Mouse (Mus musculus) midbrain, embryonic 13.5 days (tissue): ENCODE results near the gene Hrh3. TPM values are rescaled to one million over a fixed set of nuclear protein-coding genes. Genes with fewer than 3 reads are reported as not detected.
A peak's percentile ranks its signal among the peaks of the same experiment; 100 is the strongest.

Experiments
- ATAC-seq: fragments of 200-750 bp; cut with Nextera tagmentation; 2 replicates; pipeline ENCODE4 v1.8.0; 2017; ENCODE audit warnings: mild to moderate bottlenecking, moderate TSS enrichment, moderate library complexity
- H3K27ac ChIP-seq: fragments of 300-500 bp; sonication (generic); 2 replicates; pipeline ENCODE4 v1.5.1; 2015; ENCODE audit warnings: inconsistent platforms, mild to moderate bottlenecking, moderate library complexity
- H3K27me3 ChIP-seq: fragments of 300-500 bp; sonication (generic); 2 replicates; pipeline ENCODE4 v1.6.1; 2015; ENCODE audit warnings: mild to moderate bottlenecking, inconsistent platforms
- H3K36me3 ChIP-seq: fragments of 300-500 bp; sonication (generic); 2 replicates; pipeline ENCODE4 v1.6.1; 2015; ENCODE audit warnings: mild to moderate bottlenecking, inconsistent platforms
- H3K4me1 ChIP-seq: fragments of 300-500 bp; sonication (generic); replicated peaks from 2 replicates; pipeline ENCODE4 v1.6.1; 2015; ENCODE audit warnings: inconsistent platforms
- H3K4me2 ChIP-seq: fragments of 300-500 bp; sonication (generic); replicated peaks from 2 replicates; pipeline ENCODE4 v1.6.1; 2015; ENCODE audit warnings: moderate library complexity, mild to moderate bottlenecking, inconsistent platforms
- H3K4me3 ChIP-seq: fragments of 300-500 bp; sonication (generic); replicated peaks from 2 replicates; pipeline ENCODE4 v1.5.1; 2015; ENCODE audit warnings: mild to moderate bottlenecking, inconsistent platforms
- H3K9ac ChIP-seq: fragments of 300-500 bp; sonication (generic); replicated peaks from 2 replicates; pipeline ENCODE4 v1.6.1; 2015; ENCODE audit warnings: mild to moderate bottlenecking, inconsistent platforms
- H3K9me3 ChIP-seq: fragments of 300-500 bp; sonication (generic); 2 replicates; pipeline ENCODE4 v1.6.1; 2016; ENCODE audit warnings: mild to moderate bottlenecking, inconsistent platforms
- WGBS: fragments of 180-500 bp; shearing (Covaris S2); methylation state at CpG from one replicate; pipeline ENCODE4 v1.1.7; 2015; 5-methylcytosine and 5-hydroxymethylcytosine counted together
- polyA plus RNA-seq: library from polyadenylated mRNA; unstranded; fragments of >200 nt; fragmentation: Nextera tagmentation; extraction: Ambion mirVana; gene quantifications from 2 replicates; pipeline ENCODE4 v1.2.1, GENCODE M21; 2015

The Hrh3 gene
- polyA plus RNA-seq: 4.4 and 5.1 TPM in 2 replicates

DNA sequence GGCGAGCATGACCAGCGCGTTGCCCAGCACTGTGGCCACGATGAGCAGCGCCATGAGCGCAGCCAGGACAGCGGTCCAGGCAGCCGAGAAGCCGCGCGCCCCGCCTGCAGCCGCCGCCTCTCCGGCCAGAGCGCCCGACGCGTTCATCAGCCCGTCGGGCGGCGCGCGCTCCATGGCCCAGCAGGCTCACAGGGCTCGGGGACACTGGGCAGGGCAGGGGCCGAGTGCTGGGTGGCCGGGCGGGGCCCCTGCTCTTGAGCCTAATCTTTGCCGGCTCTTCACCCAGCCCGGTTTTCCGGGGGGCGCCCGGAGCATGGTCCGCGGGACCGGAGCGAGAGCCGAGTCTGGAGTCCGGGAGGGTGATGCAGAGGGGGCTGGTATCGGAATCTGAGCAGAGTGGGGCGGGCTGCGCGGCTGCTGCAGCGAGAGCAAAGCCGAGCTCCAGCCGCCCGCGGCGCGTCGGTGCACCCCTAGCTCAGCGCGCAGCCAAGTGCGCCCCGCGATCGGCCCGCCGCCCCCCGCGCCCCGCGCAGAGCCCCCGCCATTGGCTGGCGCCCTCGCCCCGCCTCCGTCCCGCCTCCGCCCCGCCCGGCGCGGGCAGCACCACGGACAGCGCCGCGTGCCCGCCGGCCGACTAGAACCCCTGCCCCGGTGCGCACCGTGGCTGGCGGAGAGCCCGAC, at the start of gene Hrh3:
Hrh3 (minus strand) TSS at position 511 of the 681 bp plus-strand sequence.
- peak within 1 kb of the TSS; percentile 64 for H3K4me3 ChIP-seq
- H3K4me2 ChIP-seq: peak within 1 kb of the TSS; percentile 95
- peaks cover 56% of the 10 kb centered on the region for H3K4me1 ChIP-seq
- WGBS: under 1% methylated on average over 84 of the region's 87 CpGs
- peaks cover 65% of the 10 kb centered on the region for H3K27me3 ChIP-seq
- peak within 1 kb of the TSS; percentile 76 for H3K9ac ChIP-seq
- peak within 1 kb of the TSS; percentile 35; the same call in 1 of the 2 replicates for H3K27ac ChIP-seq
- H3K36me3 ChIP-seq: no peaks in the 10 kb centered on the region; the same call in 1 of the 2 replicates
- H3K9me3 ChIP-seq: no peaks in the 10 kb centered on the region
- peak; percentile 73 for ATAC-seq

DNA sequence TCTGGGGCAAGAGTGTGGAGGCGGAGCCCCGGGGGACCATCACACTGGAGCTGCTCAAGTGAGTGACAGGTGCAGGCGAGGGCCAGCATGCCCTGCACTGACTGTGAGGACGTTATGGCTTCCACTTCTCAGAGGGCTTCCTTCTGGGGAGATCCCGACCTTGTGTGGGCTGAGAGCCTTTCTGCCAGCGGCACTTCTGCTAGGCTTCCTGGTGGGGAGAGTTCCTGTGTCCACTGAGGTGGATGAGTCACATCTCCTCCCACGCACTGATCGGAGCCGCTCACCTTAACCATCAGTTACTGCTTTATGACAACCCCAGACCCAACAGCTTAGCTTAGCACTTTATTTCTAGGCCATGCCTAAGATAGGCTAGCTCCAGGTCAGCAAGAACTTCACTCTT, 44.3 kb upstream of the Hrh3 start:
- H3K9me3 ChIP-seq: no peaks in the 10 kb centered on the region
- peaks cover 94% of the 10 kb centered on the region for H3K36me3 ChIP-seq
- H3K27me3 ChIP-seq: no peaks in the 10 kb centered on the region
- no peak overlapping the region for H3K9ac ChIP-seq
- no peak overlapping the region for H3K27ac ChIP-seq
- ATAC-seq: no peak
- H3K4me2 ChIP-seq: no peak overlapping the region
- WGBS: 88% methylated on average over 9 of the region's 9 CpGs
- no peaks in the 10 kb centered on the region for H3K4me1 ChIP-seq
- H3K4me3 ChIP-seq: no peak overlapping the region

- Histone ChIP-seq H3K9ac (no peak overlapping the region), H3K4me3 (no peak overlapping the region), H3K9me3 (no peaks in the 10 kb centered on the region), H3K4me1 (no peaks in the 10 kb centered on the region), H3K4me2 (no peak overlapping the region), H3K36me3 (peaks cover 90% of the 10 kb centered on the region), H3K27me3 (no peaks in the 10 kb centered on the region), H3K27ac (no peak overlapping the region)
- WGBS: 84% methylated on average over 6 of the region's 6 CpGs
- ATAC-seq: no peak
These were observed 43.1 kb upstream of the Hrh3 start for GRCm38 (mm10) chr2:180147379-180147778.

DNA sequence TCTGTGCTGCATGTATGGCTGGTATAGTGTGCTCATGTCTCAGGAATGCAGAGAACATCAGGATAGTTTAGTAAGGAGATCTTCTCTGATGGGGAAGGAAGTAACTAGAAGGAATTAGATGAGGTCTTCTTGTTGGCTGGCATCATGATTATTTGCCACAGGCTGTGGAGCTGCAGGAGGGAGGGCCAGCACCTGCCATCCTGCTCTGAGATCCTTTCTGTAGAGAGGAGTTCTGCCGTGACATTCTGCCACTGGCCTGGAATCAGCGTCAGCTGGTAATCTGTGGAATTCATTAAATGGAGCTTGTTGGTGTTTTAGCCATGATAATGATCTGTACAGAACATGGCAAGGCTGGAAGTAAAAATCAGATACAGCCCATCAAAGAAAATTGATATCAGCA, 41.8 kb upstream of the Hrh3 start:
- H3K27me3 ChIP-seq: no peaks in the 10 kb centered on the region
- 91% methylated on average over 2 of the region's 2 CpGs for WGBS
- no peak overlapping the region for H3K4me2 ChIP-seq
- H3K27ac ChIP-seq: no peak overlapping the region
- no peak overlapping the region for H3K9ac ChIP-seq
- no peak overlapping the region for H3K4me3 ChIP-seq
- H3K9me3 ChIP-seq: no peaks in the 10 kb centered on the region
- ATAC-seq: no peak
- peaks cover 93% of the 10 kb centered on the region for H3K36me3 ChIP-seq
- no peaks in the 10 kb centered on the region for H3K4me1 ChIP-seq

DNA sequence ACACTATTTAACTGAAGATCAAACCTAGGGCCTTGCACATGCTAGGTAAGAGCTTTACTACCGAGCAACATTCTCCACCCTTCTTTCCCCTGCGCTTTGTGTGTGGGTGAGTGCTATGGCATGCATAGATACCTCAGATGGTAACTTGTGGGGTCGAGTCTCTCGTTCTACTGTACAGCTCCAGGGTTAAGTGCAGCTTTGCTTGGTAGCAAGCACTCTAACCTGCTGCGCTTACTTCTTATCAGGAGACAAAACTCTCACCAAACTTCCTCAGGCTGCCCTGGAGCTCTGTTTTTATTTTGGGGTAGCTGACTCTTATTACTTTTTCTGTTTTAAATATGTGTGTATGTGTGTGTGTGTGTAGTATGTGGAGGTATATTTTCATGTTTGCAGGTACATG, 31.1 kb upstream of the Hrh3 start:
- no peak overlapping the region for H3K27ac ChIP-seq
- 91% methylated on average over 5 of the region's 5 CpGs for WGBS
- no peak overlapping the region for H3K4me2 ChIP-seq
- H3K27me3 ChIP-seq: no peaks in the 10 kb centered on the region
- no peak overlapping the region for H3K9ac ChIP-seq
- peaks cover 27% of the 10 kb centered on the region for H3K36me3 ChIP-seq
- H3K9me3 ChIP-seq: no peaks in the 10 kb centered on the region
- no peak for ATAC-seq
- no peaks in the 10 kb centered on the region for H3K4me1 ChIP-seq
- H3K4me3 ChIP-seq: no peak overlapping the region

DNA sequence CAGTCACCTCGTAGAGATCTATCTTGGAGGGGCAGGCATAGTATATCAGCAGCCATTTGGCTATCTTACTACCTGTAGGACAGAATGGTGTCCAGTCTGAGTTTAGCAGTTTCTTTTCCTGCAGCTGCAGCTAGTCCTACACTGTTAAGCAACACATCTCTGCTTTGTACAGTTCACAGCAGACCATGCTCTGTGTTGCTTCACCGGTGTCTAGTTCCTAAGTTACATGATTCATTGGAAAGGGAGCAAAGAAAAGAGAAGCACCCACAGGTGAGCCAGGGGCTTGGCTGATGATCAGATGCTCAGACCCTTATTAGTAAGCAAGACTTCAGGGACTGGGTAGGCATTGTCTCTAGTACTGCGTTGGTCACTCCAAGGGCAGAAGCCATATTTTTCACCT, 29.6 kb upstream of the Hrh3 start:
- H3K9ac ChIP-seq: no peak overlapping the region
- no peaks in the 10 kb centered on the region for H3K27me3 ChIP-seq
- H3K4me1 ChIP-seq: no peaks in the 10 kb centered on the region
- H3K4me2 ChIP-seq: no peak overlapping the region
- no peaks in the 10 kb centered on the region for H3K9me3 ChIP-seq
- no peak for ATAC-seq
- peaks cover 13% of the 10 kb centered on the region for H3K36me3 ChIP-seq
- WGBS: 91% methylated on average over 3 of the region's 3 CpGs
- no peak overlapping the region for H3K4me3 ChIP-seq
- H3K27ac ChIP-seq: no peak overlapping the region

DNA sequence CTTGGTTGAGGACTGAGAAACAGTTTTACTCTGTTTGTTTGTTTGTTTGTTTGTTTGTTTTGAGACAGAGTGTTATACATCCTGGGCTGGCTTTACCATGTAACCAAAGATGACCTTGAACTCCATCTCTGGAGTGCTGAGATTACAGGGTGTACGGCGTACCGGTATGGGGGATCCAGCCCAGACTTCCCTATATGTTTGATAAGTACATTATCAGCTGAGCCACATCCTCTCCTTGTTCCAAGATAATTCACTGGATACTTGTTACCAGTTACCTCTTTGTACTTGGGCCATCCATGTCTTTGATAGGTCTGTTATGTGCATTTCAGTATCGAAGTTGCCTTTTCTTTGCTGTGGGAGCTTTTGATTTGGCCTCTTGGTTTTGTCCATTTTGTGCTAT, 28.9 kb upstream of the Hrh3 start:
- H3K9ac ChIP-seq: no peak overlapping the region
- 98% methylated on average over 4 of the region's 4 CpGs for WGBS
- H3K4me3 ChIP-seq: no peak overlapping the region
- no peaks in the 10 kb centered on the region for H3K4me1 ChIP-seq
- H3K27me3 ChIP-seq: no peaks in the 10 kb centered on the region
- H3K9me3 ChIP-seq: no peaks in the 10 kb centered on the region
- ATAC-seq: no peak
- H3K27ac ChIP-seq: no peak overlapping the region
- H3K36me3 ChIP-seq: peaks cover 6% of the 10 kb centered on the region
- H3K4me2 ChIP-seq: no peak overlapping the region

DNA sequence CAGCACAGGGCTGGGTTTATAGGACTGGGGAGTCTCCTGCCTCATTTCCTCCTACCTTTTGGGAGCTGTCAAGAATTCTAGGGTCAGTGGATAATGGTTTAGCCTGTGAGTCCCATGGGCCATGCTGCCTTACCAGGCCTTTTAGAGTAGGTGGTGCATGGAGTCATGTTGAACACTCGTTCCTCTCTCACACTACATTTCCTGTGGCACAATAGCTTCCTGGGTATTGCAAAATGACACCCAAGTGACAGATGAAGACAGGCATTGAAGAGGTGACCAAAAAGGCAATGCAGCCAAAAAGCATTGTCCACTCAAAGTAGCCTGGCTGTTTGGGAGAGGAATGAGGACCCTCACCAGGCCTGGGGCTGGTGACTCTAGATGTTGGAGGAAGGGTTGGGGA, 23.4 kb upstream of the Hrh3 start:
- H3K27me3 ChIP-seq: no peaks in the 10 kb centered on the region
- peaks cover 7% of the 10 kb centered on the region; the same call in 1 of the 2 replicates for H3K36me3 ChIP-seq
- peaks cover 29% of the 10 kb centered on the region for H3K4me1 ChIP-seq
- no peak for ATAC-seq
- H3K9me3 ChIP-seq: no peaks in the 10 kb centered on the region
- H3K4me2 ChIP-seq: no peak overlapping the region
- H3K4me3 ChIP-seq: no peak overlapping the region
- no peak overlapping the region for H3K9ac ChIP-seq
- H3K27ac ChIP-seq: no peak overlapping the region
- WGBS: 80% methylated on average over 1 of the region's 1 CpGs

DNA sequence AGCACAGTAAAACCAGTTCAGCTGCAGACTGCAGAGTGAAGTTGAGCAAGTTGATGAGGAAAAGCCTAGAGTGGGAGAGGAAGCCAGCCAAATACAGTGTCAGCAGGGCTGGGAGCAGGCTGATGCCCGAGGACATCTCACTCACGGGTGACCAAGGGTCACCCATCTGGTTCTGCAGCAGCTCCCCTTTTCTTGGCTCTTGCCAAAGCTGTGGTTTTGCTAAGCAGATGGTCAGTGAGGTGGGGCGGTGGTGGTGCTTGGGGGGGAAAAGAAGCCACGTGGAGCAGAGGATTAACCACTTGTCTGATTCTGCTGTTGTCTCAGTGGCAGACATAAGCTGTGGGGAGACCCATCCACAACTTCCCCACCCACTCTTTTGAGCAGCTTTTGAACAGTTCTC, 21.9 kb upstream of the Hrh3 start:
- H3K9ac ChIP-seq: no peak overlapping the region

GRCm38 (mm10) chr2:180124192-180124591, 19.9 kb upstream of the Hrh3 start:
- no peak overlapping the region for H3K4me2 ChIP-seq
- 90% methylated on average over 2 of the region's 2 CpGs for WGBS
- peaks cover 44% of the 10 kb centered on the region for H3K4me1 ChIP-seq
- no peaks in the 10 kb centered on the region for H3K9me3 ChIP-seq
- H3K9ac ChIP-seq: no peak overlapping the region
- no peak for ATAC-seq
- H3K36me3 ChIP-seq: peaks cover 7% of the 10 kb centered on the region; the same call in 1 of the 2 replicates
- H3K27me3 ChIP-seq: no peaks in the 10 kb centered on the region
- no peak overlapping the region for H3K4me3 ChIP-seq
- H3K27ac ChIP-seq: no peak overlapping the region

More for the DNA sequence above, 21.9 kb upstream of the Hrh3 start:
- Histone ChIP-seq H3K4me3 (no peak overlapping the region), H3K4me1 (peaks cover 29% of the 10 kb centered on the region), H3K27me3 (no peaks in the 10 kb centered on the region), H3K9me3 (no peaks in the 10 kb centered on the region), H3K4me2 (no peak overlapping the region), H3K27ac (no peak overlapping the region), H3K36me3 (peaks cover 7% of the 10 kb centered on the region; the same call in 1 of the 2 replicates)
- no peak for ATAC-seq
- WGBS: 7% methylated on average over 4 of the region's 4 CpGs

DNA sequence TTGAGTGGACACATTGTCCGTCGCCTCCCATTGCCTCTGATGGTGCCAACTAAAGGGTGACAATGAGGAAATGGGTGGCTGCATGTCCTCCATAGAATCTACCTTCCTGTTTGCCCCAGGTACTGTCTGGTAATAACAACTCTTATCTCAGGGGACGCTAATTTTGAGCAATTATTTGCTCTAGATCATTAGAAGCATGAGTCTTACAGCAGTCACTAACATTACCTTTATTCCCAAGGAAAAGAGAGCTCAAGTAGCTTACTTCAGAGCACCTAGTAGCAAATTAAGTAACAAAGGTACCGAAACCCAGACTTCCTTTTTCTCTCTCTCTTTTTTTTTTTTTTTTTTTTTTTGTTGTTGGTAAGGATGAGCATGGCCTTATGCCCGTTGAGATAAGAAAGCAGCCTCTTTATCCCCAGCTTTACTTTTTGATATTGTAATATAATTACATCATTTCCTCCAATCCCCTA, 16.0 kb upstream of the Hrh3 start:
- Histone ChIP-seq H3K4me3 (peak overlapping the region; percentile 92), H3K36me3 (peaks cover 7% of the 10 kb centered on the region; the same call in 1 of the 2 replicates), H3K27ac (no peak overlapping the region), H3K9ac (peak overlapping the region; percentile 92), H3K9me3 (no peaks in the 10 kb centered on the region), H3K4me2 (peak overlapping the region; percentile 98), H3K4me1 (peaks cover 53% of the 10 kb centered on the region), H3K27me3 (no peaks in the 10 kb centered on the region)
- 62% methylated on average over 5 of the region's 5 CpGs for WGBS
- no peak for ATAC-seq

DNA sequence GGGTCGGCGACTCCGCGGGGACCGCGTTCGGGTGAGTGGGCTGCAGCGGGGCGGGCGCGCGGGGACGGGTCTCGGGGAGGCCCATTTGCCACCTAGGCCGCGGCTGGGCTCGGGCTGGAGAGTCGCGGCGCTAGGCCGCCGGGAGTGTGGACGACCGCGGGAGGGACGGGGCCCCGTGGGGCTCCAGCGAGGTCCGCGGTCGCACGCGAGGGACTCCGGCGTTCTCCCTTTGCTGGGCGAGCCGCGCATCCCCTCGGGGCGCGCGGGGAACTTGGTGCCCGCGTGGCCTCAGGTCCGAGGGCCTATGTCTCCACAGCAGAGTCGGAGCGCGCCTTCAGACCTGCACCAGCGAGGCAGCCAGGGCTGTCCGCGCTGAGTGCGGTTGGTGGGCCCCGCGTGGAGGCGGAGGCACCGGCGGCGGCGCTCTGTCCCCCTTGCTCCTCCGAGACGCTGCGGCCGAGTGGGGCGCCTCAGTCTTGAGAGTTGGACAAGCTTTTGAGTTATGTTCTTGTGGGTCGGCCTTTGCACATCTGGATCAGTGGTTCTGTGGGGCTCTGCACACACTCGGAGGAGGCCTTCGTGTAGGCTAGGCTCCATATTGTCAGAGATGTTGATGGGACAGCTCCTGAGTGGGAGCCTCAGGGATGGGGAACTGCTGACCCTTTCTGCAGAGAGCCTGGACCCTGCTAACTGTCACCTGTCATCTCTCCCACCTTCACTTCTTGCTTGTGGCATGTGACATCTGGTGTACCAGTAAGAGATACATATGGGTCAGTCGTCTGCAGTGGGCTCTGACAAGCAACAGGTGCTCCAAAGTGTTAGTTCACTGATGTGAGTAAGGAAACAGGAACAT, 15.4 kb upstream of the Hrh3 start:
- H3K4me3 ChIP-seq: peak overlapping the region; percentile 92
- peak overlapping the region; percentile 98 for H3K4me2 ChIP-seq
- under 1% methylated on average over 64 of the region's 68 CpGs for WGBS

More for the DNA sequence above, 15.4 kb upstream of the Hrh3 start:
- Histone ChIP-seq H3K4me1 (peaks cover 56% of the 10 kb centered on the region), H3K27me3 (no peaks in the 10 kb centered on the region), H3K27ac (peak overlapping the region; percentile 76), H3K9me3 (no peaks in the 10 kb centered on the region), H3K36me3 (peaks cover 7% of the 10 kb centered on the region; the same call in 1 of the 2 replicates), H3K9ac (peak overlapping the region; percentile 92)
- ATAC-seq: peak; percentile 10
